Mouse (Mus musculus) layer of hippocampus, adult 11-12 months (tissue): ENCODE measurements around the gene Scrg1.
"Not testable (repeated sequence)": the region's sequence is repeated elsewhere in the genome, so short reads cannot be mapped to it uniquely, and the experiment has no call there.

Experiments
- DNase-seq: peaks from one replicate; pipeline ENCODE4 v3.0.0; 2022; ENCODE audit warnings: low spot score

Scrg1 gene

GRCm38 (mm10) chr8:57453361-57453760, 2.4 kb upstream of the Scrg1 start:
- no peak for DNase-seq

- peak; percentile 30 for DNase-seq
These were observed 1.4 kb downstream of the Scrg1 start for GRCm38 (mm10) chr8:57457152-57457551.

GRCm38 (mm10) chr8:57457942-57458341, 2.2 kb downstream of the Scrg1 start:
- no peak for DNase-seq

- no peak for DNase-seq
These were observed 7.1 kb downstream of the Scrg1 start for GRCm38 (mm10) chr8:57462839-57463238.

DNA sequence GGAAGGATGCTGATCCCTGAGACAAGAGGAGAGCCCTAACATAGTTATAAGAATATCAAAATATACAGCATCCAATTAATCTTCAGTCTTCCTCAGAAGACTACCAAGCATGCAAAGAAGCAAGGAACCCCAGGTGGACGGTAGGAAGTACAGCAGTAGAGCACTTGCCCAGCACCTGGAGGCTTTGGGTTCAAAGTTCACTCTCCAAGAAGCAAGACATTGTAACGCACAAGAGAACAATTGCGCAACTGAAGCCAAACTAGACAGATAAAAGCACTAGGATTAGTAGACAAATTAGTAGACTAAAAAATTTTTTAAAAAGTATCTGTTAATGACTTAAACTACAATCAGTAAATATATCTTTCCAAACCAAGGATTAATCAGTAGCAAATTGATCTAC, 8.0 kb downstream of the Scrg1 start:
- no peak for DNase-seq

DNA sequence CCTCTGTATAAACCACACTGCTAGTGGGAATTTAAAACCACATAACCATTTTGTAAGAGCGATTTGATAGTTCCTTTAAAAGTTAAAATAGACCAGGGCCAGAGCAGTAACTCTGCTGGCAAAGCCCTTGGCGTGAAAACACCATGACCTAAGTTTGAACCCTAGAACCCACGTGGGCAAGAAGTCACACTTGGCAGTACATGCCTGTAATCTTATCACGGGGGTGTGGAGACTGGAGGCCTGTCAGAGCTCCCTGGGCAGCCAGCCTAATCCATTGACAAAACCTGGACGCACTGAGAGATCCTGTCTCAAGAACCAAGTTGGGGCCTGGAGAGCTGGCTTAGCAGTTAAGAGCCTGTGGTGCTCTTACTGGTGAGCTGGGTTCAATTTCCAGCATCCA, 12.9 kb downstream of the Scrg1 start:
- no peak for DNase-seq

GRCm38 (mm10) chr8:57470863-57471262, 15.1 kb downstream of the Scrg1 start:
- no peak for DNase-seq

- no peak for DNase-seq
These were observed 18.0 kb downstream of the Scrg1 start for GRCm38 (mm10) chr8:57473751-57474150.

DNA sequence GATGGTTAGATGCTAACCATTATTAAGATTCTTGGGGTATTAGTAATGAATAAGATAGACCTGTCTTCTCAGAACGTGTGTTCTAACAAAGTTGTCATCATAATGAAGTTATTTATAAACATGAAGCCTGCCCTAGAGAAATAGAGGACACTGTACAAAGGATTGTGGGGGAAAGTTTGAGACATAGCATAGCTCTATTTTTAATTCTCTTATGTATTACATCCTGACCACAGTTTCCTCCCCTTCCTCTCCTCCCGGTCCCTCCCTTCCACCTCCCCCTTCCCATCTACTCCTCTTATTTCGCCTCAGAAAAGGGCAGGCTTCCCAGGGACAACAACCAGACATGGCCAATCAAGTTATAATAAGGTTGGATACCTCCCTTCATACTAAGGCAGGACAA, 22.7 kb downstream of the Scrg1 start:
- no peak for DNase-seq

DNA sequence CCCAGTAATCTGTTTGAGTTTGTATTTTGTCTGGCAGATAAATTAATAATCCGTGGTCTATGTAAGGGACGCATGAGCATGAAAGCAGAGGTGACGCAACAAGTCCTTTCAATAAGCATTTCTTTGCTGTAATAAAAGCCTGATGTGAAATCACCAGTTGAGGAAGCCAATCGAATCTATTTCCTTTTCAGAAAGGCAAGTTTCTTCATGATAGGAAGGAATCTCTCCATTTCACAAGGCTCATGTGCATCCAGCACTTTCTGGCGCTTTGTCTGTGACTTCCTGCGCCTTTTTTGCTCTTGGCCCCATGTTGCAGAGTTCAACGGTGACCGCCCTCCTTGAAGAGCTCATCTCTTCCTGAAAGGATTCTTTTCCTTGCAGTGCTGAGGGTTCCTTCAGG, 24.0 kb downstream of the Scrg1 start:
- no peak for DNase-seq

- DNase-seq: no peak
These were observed 24.9 kb downstream of the Scrg1 start for GRCm38 (mm10) chr8:57480606-57481005.

DNA sequence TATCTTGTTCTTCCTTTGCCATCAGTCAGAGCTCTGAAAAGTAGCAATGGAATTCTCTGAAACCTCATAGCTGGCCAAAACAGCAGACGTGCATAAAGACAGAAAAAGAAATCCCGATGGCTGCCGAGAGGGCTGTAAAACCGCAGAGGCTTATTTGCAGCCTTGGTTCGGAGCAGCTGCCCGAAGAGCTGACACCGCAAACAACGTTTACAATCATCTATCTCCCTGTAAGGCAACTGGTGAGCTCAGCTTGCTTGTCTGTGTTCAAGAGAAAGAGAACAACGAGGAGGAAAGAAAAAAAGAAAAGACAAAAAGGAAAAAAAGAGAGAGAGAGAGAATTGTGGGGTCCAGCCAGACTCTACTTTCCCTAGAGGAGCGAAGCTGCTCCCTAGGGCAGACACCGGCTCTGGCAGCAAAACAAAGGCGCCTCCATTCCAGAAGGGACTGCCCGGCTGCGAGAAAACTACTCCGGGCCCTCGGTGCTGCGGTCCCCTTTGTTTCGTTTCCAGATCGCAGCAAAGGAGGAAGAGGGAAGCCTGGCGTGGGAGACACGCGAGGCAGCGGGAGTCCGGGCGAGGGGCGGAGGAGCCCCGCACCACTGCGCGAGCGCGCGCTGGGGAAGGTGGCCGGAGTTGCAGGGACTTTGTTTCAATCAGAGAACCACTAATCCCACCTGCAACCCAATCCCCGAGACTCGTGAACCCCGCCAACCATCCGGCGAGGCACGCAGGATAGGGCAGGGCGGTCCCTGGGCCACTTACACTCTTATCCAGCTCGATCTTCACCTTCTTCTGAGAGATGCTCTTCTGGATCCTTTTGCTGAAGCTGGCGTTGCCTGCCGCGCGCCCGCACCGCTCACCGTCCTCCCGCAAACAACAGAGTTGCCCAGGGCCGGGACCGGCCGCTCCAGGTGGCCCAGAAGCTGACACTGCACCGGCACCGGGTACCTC, 31.0 kb downstream of the Scrg1 start:
- peak; percentile 27 for DNase-seq

DNA sequence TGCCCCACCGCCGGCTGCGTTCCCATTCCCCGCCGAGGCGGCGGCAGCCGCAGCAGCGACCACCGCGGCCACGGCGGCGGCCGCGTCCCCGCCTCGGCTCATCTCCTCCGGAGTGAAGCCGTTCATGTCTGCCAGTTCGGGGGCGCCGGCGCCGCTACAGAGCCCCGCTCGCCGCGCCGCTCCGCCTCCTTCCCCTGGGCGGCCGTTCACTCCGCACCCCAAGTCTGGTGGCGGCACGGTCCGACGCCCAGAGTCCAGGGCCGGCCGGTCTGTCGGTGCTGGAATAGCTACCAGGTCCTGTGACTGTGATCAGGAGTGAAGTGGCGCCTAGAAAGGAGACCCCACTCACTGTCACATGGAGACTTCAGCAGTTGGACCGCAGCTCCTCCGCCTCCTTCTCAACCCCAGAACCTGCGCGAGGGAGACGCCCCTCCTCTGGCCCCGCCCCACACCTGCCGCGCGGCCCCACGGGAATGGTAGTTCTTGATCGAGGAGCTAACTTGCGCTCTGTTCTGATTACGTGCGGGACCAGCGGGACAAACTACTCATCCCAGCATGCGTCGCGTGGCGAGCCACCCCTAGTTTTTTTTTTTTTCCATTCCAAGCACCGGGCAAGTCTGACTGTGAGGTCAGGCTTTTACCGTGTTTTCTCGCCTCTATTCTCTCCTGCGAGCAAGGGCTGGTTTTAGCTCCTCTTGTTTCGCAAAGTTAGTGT, 31.9 kb downstream of the Scrg1 start, which contains the start of gene Sap30:
Sap30 (minus strand) TSS at position 420 of the 715 bp plus-strand sequence.
- peak; percentile 96 for DNase-seq

DNA sequence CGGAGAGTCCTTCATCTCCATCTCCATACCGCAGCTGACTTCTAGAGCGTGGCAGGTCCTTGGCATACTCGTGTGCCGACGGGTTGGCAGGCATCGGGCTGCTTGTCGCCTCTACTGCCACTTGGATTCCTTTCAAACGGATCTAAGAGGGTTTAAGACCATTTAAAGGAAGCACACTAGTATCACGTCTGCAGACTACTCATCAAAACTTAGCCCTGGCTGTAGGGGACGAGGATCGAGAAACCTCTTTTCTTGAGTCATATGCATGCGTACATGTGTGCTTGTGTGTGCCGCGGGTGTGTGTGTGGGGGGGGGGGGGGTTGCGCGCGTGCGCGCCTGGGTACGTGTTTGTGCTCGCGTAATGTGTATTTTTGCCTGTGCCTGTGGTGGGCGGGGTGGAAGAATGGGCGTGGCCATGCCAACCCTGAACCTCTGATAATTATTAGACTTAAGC, 32.6 kb downstream of the Scrg1 start:
- peak; percentile 47 for DNase-seq

GRCm38 (mm10) chr8:57489366-57489765, 33.6 kb downstream of the Scrg1 start:
- no peak for DNase-seq

GRCm38 (mm10) chr8:57489896-57490295, 34.2 kb downstream of the Scrg1 start:
- no peak for DNase-seq

DNA sequence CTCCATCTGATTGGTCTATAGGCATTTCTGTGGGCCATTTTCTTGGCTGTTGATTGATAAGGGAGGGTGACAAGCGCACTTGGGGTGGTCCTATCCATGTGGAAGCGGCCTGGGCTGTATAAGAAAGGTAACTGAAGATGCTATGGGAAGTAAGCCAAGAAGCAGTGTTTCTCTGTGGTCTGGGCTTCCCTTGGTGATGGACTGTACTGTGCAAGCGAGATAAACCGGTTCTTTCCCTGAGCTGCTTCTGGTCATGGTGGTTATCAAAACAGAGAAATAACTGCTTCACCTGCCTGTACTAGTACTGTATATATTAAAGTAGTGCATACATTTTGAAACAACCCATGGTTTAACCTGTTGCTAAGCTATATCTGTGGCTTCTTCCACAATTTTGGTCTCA, 36.1 kb downstream of the Scrg1 start:
- no peak for DNase-seq

DNA sequence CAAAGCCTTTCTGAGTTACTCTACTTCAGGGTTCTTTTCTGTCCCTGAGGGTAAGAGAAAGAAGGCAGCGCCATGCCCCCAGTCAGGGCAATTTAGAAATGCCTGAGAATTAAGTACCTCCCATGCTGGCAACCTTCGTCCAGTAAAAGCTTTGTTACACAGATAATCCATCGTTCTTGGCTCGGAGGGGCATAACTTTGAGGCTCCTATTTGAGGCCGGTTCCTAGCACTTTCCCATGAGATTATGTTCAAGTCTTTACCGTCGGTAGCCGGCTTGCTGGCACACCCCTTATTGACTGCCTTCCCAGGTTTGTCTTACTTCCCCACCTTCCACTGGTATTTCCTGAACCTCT, 42.7 kb downstream of the Scrg1 start:
- no peak for DNase-seq

- peak; percentile 27 for DNase-seq
These were observed 43.3 kb downstream of the Scrg1 start for GRCm38 (mm10) chr8:57498847-57499511.

DNA sequence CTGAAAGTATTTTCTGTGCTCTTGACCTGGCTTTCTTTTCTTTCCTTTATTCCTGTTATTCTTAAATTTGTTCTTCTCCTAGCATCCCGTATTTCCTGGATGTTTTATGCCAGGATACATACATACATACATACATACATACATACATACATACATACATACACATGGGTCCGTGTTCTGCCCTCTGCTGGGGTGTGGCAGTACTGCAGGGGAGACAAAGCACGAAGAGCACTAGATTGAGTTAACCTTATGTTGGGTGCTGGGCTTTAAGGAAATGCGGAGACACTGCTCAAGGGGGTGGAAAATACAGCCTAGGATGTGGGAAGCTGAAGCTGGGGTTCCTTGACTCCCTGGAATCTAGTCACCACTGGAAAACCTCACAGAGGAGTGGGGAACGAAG, 47.9 kb downstream of the Scrg1 start:
- peak; percentile 70 for DNase-seq

GRCm38 (mm10) chr8:57505500-57505899, 49.8 kb downstream of the Scrg1 start:
- DNase-seq: not testable (repeated sequence)

GRCm38 (mm10) chr8:57507556-57508063, 51.9 kb downstream of the Scrg1 start:
- DNase-seq: no peak
